Mouse (Mus musculus): Measurements from ENCODE around the gene Hist1h2br.
"Not testable (repeated sequence)": the region's sequence is repeated elsewhere in the genome, so short reads cannot be mapped to it uniquely, and the experiment has no call there.

The Hist1h2br gene

DNA sequence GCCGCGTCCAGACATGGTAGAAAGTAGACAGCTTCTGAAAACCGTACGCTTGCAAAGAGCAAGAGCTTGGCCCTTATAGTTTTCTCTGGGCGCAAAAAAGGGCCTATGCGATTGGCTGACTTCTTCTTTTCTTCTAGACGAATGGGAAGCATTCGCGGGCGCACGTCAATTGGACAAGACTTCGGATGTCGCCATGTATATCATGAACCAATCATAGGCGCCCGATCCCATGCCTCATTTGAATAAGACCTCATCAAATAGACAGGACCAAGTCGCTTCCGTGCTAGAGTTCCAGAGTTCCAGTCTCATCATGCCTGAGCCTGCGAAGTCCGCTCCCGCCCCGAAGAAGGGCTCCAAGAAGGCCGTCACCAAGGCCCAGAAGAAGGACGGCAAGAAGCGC, at the start of gene Hist1h2br, which contains the start of gene Hist1h2ap:
TSS of gene Hist1h2br (plus strand) at position 283 of the 400 bp plus-strand sequence.
TSS of gene Hist1h2ap (minus strand) at position 47 of the 400 bp plus-strand sequence.
- not testable (repeated sequence) for DNase-seq

DNA sequence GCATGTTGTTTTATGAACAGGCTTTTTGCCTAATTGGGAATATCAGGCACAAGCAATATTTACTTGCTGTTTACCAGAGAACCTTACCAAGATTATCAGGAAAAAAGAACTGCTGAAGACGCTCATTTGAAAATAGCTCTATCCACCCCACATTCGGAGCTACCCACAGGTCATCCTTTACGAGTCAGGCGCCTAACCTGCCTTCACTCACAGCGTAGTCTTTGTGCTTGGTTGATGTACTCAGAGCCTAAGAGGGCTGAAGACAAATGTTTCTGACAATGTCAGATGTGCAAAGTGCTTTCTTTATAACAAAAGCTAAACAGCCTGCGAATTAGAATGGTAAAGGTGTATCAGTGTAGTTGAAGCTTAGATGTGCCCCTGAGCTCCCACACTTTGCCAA, 49.2 kb upstream of the Hist1h2br start:
- no peak for DNase-seq

DNA sequence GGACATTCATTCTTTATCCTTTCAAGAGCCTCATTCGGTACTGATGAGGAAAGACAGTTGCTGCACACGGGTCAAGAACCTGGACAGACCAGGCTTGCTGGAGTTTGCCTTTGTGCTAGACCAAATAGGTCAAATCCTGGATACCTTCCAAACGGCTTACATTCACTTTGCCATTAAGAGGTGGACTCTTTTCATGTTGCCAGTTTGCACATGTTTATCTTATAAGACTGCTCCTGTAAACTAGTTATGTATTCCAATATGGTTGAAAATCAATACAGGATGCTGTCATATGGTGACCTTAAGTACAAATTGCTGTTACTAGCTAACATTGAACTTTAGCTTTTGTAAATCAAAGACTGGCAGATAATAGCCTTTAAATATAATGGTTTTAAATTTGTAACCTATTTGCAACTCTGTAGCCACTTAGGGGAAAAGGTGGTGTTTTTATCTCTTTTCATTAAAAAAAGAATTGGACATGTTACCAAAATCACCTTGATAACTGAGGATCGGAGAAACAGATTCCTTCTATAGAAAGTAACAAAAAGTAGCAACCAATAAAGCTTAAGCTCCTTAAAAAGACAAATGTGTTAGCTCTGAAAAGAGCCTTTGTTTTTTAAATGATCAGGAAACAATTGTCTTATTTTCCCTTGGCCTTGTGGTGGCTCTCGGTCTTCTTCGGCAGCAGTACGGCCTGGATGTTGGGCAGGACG, 47.2 kb upstream of the Hist1h2br start:
- DNase-seq = no peak

DNA sequence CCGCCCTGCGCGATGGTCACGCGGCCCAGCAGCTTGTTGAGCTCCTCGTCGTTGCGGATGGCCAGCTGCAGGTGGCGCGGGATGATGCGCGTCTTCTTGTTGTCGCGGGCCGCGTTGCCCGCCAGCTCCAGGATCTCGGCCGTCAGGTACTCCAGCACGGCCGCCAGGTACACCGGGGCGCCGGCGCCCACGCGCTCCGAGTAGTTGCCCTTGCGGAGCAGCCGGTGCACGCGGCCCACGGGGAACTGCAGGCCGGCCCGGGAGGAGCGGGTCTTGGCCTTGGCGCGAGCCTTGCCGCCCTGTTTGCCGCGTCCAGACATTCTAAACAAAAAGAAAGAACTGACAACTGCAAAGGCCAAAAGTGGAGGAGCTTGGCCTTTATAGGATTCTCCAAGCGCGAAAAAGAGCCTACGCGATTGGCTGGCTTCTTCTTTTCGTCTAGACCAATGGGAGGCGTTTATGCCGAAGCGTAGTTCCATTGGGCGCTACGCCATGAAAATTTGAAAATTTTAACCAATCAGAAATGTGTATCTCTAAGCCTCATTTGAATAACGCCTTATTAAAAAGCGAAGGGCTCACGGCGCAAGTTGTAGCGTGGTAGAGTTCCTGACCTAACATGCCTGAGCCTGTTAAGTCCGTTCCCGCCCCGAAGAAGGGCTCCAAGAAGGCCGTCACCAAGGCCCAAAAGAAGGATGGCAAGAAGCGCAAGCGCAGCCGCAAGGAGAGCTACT, 46.5 kb upstream of the Hist1h2br start, which contains the start of the genes Hist1h2an and Hist1h2bp:
TSS of gene Hist1h2an (minus strand) at position 320 of the 731 bp plus-strand sequence.
TSS of gene Hist1h2bp (plus strand) at position 563 of the 731 bp plus-strand sequence.
- DNase-seq = peak; percentile 64 to 65

DNA sequence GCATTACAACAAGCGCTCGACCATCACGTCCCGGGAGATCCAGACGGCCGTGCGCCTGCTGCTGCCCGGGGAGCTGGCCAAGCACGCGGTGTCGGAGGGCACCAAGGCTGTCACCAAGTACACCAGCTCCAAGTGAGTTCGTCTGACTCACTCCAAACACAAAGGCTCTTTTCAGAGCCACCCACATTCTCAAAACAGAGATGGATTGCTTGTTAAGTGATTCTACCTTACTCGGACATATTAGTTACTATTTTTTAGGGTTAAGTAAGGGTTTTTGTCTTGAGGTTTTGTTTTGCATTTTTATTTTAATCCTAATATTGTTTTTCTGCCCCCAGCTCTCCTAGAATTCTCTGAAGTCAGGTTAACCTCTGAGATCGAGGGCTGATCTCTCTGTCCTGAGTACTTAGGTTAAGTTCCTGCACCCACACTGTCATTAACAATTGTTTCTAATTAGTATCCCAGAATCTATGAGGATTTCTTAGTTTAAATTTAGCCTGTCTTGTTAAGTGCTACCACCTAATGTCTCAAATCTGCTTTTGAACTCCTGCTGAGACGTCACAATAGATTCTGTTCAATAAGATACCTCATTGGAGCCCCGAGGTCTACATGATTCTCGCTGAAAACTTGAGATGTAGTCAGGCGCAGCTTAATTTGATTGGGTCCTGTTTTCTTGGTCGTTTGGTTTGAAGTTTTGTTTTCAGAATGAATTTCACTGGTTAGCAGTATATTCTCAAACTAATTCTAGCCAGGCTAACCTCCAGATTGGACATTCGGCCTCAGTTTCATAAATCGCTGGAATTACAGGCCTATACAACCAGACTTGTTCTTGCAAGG, 45.6 kb upstream of the Hist1h2br start:
- DNase-seq = no peak

DNA sequence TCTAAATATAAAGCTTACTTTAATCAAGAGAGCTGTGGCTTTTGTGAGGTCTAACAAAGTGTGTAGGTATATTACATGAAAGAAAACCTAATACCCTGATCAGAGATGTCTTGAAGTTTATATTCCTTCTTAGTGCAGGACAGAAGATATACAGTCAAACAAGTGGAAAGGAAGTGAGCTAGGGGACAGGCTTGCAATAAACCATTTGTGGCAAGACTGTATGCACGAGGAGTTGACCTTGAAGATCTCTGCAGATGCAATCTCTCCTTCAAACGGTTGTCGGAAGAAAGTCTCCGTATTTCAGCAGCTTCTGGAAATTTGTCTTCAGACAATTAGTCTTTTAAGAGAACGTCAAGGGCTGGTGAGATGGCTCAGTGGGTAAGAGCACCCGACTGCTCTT, 43.6 kb upstream of the Hist1h2br start:
- DNase-seq = no peak

DNA sequence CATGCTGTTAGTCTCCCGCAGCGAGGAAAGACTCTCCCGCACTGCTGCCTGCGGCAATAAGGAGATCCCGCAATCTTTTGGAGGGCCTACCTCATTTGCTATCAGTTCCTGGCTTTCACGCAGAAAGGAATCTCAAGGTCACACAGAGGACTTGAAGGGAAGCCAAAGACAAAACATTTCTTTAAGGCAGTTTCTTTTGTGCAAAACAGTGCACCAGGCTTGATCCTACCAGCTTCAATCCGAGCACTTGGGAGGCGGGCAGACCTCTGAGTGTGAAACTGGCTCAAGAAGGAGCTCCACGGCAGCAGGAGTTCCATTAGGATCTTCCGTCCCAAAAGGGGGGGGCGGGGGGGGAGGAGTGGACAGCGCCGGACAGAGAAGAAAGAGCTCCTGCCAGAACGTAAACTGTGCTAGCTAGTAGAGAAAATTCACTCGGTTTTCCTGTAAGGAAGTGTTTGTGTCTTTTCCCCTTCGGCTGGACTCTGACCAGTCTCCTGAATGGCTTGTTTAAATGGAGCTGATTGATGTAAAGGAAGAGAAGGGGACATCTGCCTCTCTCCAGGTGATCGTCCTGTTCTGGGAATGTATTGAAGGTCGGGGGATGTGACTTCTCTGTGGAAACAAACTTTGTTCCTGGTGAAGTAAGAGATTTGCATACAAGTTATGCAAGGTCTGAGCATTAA, 42.8 kb upstream of the Hist1h2br start:
- DNase-seq = no peak

DNA sequence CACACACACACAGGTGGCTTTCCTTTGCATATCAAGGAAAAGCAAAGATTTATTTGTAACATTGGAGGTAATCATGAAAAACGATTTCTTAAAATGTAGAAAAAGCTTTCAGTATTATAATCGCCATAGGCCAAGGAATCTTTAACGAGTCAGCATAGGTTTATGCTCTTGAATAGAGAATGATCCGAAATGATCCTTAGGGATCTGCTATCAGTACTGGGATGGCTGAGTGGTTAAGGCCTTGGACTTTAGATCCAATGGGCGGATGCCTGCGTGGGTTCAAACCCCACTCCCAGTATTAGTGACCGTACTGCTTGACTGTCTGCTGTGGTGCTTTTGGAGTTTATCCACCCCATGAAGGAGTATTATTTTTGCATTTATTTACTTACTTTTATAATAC, 38.0 kb upstream of the Hist1h2br start:
- DNase-seq = no peak

DNA sequence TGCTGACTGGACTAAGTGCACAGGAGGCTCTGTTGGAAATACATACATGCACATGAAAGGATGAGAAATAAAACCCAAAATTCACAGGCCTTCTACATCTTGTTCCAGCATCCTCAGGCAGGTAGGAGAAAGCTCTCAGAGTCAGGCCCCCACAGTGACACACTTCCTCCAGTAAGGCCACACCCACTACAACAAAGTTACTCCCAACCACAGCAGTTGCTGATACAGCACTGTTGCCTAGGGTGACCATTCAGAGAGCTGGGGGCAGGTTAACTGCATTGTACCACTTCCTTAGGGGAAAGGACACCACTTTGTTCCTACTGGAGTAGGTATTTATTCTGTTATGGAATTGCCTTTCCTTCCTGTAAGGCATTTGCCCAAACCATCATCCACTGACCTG, 36.4 kb upstream of the Hist1h2br start:
- not testable (repeated sequence) for DNase-seq

DNA sequence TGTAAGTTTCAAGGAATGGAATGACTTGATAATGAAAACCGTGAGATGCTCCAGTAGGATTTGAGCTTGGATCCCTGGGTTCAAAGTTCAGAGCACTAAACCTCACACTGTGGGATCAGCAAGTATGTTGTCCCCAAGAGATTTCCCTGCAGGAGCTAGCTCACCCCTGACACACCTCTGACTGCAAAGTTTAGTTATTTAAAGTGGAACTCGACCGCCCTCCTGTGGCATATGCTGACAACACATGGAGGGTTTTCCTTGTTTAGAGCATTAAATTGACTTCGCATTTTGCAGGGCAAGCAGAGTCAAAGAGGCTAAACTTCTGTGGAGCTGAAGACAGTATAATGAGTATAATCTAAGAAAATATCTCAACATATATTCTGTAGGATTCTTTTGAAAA, 30.5 kb upstream of the Hist1h2br start:
- DNase-seq = not testable (repeated sequence)

DNA sequence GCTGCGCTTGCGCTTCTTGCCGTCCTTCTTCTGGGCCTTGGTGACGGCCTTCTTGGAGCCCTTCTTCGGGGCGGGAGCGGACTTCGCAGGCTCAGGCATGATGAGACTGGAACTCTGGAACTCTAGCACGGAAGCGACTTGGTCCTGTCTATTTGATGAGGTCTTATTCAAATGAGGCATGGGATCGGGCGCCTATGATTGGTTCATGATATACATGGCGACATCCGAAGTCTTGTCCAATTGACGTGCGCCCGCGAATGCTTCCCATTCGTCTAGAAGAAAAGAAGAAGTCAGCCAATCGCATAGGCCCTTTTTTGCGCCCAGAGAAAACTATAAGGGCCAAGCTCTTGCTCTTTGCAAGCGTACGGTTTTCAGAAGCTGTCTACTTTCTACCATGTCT, 23.5 kb upstream of the Hist1h2br start, which contains the start of the genes Hist1h2bq and Hist1h2ao:
TSS of gene Hist1h2bq (minus strand) at position 125 of the 400 bp plus-strand sequence.
TSS of gene Hist1h2ao (plus strand) at position 393 of the 400 bp plus-strand sequence.
- not testable (repeated sequence) for DNase-seq

DNA sequence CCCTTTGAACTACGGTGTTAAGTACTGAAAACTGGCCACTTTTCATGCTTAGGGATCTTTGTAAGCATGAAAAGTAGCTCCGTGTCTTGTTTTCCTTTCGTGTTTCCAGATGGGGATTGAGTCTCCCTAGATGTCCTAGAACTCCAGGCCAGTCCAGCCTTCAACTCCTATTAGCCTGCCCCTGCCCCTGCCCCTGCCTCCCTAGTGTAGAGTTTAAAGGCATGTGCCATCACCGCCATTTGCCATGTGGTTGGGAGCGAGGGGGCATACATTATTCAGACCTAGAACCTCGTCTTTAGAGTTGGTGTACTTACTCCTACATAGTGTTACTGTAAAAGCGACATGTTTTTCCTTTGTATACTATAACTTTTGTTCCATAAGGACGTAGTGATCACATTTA, 22.5 kb upstream of the Hist1h2br start:
- DNase-seq = not testable (repeated sequence)

DNA sequence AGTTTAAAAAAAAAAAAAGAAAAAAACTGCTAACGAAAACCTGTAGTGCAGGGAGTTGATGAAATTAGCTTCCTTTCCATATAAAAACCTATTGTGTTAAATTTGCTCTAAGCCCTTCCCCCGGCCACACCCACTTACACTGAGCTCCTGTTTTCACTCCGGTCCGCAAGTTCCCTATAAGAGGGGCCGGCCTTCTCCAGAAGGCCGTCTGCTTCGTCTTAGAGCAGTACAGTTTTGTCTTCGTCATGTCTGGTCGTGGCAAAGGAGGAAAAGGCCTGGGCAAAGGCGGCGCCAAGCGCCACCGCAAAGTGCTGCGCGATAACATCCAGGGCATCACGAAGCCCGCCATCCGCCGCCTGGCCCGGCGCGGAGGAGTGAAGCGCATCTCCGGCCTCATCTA, 22.0 kb upstream of the Hist1h2br start, which contains the start of gene Hist1h4m:
TSS of gene Hist1h4m (plus strand) at position 208 of the 400 bp plus-strand sequence.
- DNase-seq = peak; percentile 36 to 43

DNA sequence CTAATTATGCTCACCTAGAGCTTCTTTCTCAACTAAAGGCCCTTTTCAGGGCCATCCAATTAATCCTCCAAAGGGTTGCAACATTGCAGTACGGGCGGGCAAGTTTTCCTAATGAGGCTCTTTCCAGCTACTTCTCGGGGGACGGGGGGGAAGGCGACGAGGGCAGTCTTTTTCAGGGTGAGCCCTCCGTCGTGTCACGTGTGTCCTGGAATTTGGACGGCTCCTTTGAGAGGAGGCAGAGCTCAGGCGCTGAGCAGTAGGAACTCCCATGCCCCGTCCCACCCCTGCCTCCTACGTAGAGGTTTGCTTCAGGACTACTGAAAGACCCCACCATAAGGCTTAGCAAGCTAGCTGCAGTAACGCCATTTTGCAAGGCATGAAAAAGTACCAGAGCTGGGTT, 21.5 kb upstream of the Hist1h2br start:
- DNase-seq = not testable (repeated sequence)

DNA sequence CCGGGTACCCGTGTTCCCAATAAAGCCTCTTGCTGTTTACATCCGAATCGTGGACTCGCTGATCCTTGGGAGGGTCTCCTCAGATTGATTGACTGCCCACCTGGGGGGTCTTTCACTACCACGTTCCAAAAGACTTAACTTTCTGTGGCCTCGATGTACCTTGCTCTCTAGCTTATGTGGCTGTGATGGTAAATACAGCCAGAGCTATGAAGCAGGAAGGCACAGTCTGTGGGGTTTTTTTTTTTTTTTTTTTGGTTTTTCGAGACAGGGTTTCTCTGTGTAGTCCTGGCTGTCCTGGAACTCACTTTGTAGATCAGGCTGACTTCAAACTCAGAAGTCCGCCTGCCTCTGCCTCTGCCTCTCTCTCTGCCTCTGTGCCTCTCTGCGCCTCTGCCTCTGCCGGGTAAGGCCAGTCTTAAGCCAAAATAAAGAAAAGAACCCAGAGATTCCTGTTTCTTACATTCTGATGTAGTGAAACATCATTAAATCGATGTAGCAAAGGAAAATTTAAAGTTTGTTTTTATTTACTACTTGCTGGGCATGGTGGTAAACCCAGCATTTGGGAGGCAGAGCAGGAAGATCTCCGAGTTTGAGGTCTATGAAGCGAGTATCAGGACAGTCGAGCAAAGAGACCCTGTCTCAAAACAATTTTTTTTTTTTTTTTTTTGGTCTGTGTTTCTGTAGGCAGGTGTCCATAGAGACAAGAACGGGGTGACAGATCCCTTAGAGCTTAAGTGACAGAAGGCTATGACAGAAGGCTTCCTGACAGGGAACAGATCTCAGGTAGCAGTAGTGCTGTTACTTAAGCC, 13.3 kb upstream of the Hist1h2br start:
- DNase-seq = not testable (repeated sequence)

DNA sequence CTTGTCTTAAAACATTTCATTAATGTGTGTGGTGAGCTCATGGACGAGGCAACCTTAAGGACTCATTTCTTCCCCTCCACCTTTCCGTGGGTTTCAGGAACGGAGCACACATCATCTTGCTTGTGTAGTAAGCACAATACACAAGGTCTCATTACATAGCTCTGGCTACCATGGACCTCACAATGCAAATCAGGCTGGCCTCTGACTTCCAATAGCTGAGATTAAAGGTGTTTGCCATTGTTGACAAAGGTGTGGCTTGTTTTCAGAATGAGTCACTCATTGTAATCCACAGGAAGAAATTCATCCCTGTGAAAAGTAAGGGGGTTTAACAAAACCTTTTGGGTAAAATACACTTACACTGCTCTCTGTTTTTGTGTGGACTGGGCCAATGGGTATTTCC, 5.0 kb upstream of the Hist1h2br start:
- DNase-seq = no peak

DNA sequence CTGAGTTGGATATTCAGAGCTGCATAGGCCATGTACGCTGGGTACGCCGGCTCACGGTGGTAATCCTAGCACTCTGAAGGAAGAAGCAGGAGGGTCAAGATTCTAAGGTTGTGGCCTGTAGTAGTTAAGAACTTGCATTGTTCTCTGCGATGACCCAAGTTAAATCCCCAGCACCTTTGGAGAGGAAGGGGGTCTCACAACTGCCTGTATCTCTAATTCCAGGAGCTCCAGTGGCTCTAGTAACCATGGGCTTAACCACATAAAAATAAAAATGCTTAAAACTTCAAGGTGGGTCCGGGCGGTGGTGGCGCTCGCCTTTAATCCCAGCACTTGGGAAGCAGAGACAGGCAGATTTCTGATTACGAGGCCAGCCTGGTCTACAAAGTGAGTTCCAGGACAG, 3.2 kb upstream of the Hist1h2br start:
- no peak for DNase-seq

DNA sequence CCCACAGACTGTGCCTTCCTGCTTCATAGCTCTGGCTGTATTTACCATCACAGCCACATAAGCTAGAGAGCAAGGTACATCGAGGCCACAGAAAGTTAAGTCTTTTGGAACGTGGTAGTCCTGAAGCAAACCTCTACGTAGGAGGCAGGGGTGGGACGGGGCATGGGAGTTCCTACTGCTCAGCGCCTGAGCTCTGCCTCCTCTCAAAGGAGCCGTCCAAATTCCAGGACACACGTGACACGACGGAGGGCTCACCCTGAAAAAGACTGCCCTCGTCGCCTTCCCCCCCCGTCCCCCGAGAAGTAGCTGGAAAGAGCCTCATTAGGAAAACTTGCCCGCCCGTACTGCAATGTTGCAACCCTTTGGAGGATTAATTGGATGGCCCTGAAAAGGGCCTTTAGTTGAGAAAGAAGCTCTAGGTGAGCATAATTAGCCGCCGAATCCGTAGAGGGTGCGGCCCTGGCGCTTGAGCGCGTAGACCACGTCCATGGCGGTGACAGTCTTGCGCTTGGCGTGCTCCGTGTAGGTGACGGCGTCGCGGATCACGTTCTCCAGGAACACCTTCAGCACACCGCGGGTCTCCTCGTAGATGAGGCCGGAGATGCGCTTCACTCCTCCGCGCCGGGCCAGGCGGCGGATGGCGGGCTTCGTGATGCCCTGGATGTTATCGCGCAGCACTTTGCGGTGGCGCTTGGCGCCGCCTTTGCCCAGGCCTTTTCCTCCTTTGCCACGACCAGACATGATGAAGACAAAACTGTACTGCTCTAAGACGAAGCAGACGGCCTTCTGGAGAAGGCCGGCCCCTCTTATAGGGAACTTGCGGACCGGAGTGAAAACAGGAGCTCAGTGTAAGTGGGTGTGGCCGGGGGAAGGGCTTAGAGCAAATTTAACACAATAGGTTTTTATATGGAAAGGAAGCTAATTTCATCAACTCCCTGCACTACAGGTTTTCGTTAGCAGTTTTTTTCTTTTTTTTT, 1.8 kb upstream of the Hist1h2br start, which contains the start of gene Hist1h4n:
TSS of gene Hist1h4n (minus strand) at position 779 of the 977 bp plus-strand sequence.
- DNase-seq = peak in 1 of 2 experiments; percentile 31

DNA sequence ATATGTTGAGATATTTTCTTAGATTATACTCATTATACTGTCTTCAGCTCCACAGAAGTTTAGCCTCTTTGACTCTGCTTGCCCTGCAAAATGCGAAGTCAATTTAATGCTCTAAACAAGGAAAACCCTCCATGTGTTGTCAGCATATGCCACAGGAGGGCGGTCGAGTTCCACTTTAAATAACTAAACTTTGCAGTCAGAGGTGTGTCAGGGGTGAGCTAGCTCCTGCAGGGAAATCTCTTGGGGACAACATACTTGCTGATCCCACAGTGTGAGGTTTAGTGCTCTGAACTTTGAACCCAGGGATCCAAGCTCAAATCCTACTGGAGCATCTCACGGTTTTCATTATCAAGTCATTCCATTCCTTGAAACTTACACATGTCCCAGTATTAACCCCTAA, 7.0 kb downstream of the Hist1h2br start:
- DNase-seq = not testable (repeated sequence)

DNA sequence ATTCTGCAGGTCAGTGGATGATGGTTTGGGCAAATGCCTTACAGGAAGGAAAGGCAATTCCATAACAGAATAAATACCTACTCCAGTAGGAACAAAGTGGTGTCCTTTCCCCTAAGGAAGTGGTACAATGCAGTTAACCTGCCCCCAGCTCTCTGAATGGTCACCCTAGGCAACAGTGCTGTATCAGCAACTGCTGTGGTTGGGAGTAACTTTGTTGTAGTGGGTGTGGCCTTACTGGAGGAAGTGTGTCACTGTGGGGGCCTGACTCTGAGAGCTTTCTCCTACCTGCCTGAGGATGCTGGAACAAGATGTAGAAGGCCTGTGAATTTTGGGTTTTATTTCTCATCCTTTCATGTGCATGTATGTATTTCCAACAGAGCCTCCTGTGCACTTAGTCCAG, 12.8 kb downstream of the Hist1h2br start:
- not testable (repeated sequence) for DNase-seq

Data from spleen, adult 18-20 months (tissue).